Mouse (Mus musculus) spleen, embryonic (tissue): ENCODE measurements around the gene Gm45785.
"Not testable (repeated sequence)": the region's sequence is repeated elsewhere in the genome, so short reads cannot be mapped to it uniquely, and the experiment has no call there.

Experiments used
- CTCF ChIA-PET: fragments of 350-600 bp; sonication (Branson Sonifier 250); formaldehyde crosslinking; loops from one replicate; lab custom pipeline; 2022; lab: Charles Lee

The Gm45785 gene

DNA sequence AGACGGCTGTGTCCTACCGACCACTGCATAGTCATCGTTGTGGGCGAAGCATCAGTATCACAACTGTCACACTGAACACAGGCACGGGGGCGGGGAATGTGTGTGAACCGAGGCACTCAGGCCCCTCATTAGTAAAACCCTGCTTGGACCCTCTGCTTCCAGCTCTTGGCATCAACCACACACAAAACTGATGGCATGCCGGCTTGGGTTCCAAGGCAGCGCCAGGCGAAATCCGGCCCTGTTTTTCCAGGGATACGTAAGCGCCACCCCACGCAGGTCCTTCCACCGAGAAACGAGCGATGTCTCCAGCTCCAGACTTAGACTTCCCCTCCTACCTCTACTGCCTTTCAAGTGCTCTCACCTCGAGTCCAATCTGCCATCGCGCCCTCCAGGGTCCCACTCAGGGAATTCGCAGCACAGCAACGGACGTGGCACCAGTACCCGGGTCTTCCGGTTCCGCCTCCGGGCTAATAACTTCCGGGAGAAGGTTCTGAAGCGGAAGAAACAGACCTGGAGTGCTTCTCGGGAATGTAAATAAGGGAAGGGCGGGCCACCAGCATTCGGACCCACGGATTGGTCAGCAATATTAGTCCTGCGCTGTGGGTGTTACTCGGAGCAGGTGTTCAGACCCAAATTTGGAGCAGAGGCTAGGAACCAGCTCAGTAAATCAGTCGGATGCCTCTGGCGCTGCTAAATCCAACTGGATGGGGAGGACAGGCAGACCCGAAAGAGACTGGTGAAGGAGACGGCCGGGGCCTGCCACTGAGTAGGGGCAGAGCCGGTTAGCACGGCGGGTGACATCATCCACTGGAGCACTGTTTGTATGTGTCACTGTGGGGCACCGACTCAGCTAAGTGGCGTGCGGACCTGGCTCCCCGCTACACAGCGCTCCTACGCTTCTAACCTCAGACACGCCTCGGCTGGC, at the start of gene Gm45785:
TSS of gene Gm45785 (minus strand) at position 472 of the 925 bp plus-strand sequence.
- CTCF ChIA-PET, result no interaction called here

- CTCF ChIA-PET, result interaction anchor here (0.7 to 0.9 kb wide), 2 partner anchors 10 to 60 kb away, joined by 4 to 5 read pairs; partner anchors contain the start of gene Scgb1c1
Measured at GRCm38 (mm10) chr7:140905642-140906081, 49.5 kb upstream of the Gm45785 start.

DNA sequence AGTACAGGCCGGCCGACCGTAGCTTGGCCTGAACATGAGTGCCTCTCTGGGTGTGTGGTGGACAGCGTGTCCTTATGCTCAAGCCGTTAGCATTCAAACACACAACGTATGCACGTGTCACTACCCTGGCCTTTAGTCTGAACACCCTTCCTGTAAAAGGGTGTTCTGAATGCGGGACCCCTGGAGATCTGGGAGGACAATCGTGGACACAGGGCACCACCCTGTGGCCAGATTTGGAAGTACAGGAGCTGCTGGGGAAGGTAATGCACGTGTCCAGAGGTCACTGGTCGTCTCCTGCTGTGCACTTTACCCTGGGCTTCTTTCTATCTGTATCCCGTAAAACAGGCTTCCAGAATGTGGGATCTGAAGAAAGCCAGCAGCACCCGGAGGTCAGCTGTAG, 47.1 kb upstream of the Gm45785 start:
- CTCF ChIA-PET, result interaction anchor here (0.8 to 2.0 kb wide), 5 partner anchors 56 to 149 kb away, joined by 3 to 8 read pairs (median 6); partner anchors contain the start of genes Odf3 and Scgb1c1

DNA sequence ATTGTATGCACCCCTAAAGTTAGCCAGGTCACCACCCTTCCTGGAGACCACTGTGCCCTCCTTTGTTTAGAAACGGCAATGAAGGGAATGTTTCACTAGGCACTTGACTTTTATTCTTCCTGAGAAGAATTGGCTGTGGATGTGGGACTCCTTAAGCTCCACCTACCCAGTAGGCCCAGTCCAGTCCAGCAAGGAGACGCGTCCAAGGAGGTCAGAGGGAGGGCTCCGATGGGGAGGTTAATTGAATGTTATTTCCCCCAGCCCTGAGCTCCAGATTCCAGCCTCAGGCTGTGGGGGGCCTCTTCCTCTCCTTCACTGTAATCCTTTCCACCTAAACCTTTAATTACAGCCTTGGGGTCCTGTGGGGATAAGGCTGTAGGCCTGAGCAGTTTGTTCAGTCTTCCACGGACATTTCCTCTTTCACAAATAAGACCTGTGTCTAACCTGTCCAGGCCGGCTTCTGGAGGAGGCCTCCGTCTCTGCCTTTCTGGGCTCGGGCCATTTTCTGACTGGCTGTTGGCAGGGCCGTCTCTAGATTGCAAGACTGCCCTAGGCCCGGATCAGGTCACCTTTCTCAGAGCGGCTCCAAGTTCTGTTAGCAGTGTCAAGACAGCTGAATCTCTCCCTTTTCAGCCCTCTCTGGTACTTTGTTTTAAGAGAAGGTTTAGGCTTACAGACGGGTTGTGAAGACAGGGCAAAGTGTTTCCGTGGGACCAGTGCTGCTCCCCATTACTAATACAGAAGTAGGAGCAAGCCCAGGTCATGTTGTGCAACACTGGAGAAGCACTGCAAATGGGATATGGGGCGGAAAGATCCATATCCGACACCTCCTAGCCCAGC, 46.1 kb upstream of the Gm45785 start:
- CTCF ChIA-PET, result interaction anchor here (1.7 to 2.0 kb wide), 3 partner anchors 55 to 145 kb away, joined by 6 to 8 read pairs (median 7); partner anchors contain the start of genes Odf3 and Scgb1c1

- CTCF ChIA-PET, result no interaction called here
Measured at GRCm38 (mm10) chr7:140900220-140900619, 44.1 kb upstream of the Gm45785 start, which contains the start of gene Cox8b. Cox8b (minus strand) TSS chr7:140900446.

DNA sequence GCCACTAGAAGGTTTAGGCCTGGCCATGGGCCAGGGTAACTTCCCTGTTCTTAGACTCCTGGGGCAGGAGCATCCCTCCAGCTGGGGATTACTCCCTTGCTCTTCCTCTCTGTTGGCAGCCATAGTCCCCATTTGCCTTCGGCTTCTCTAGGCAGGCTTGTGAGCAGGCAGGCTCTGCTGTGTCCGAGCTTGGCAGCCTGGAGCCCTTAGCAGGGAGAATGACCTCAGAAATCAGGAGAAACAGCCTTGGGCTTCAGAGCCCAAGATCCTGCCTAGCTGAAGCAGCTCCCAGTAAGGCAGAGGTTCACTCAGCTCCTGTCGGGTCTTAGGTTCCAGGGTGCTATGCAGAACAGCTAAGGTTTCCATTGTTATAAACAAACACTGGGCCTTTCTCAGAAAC, 43.0 kb upstream of the Gm45785 start:
- CTCF ChIA-PET, result interaction anchor here (0.6 kb wide), 1 partner anchor 160 kb away, joined by 15 read pairs; no protein-coding TSS in a partner anchor

DNA sequence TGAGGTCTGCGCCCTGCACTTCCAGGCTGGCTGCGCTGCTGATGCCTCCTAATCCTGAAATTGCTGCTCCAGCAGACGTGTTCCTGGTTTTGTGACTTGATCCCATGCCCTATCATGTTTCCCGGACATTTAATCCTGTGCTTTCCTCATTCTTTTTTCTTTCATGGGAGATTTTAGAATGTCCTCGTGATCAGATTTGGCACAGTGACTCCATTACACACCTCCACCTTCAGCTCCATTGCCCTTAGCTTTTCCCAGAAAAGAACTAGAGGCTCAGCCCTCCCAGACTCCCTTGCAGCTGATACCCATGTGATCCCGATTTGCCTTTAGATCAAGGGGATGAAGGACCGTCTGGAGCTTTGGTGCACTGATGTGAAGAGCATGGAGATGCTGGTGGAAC, 41.7 kb upstream of the Gm45785 start:
- CTCF ChIA-PET, result no interaction called here

- CTCF ChIA-PET, result no interaction called here
Measured at GRCm38 (mm10) chr7:140894611-140895010, 38.5 kb upstream of the Gm45785 start.

GRCm38 (mm10) chr7:140894031-140894430, 37.9 kb upstream of the Gm45785 start:
- CTCF ChIA-PET, result no interaction called here

DNA sequence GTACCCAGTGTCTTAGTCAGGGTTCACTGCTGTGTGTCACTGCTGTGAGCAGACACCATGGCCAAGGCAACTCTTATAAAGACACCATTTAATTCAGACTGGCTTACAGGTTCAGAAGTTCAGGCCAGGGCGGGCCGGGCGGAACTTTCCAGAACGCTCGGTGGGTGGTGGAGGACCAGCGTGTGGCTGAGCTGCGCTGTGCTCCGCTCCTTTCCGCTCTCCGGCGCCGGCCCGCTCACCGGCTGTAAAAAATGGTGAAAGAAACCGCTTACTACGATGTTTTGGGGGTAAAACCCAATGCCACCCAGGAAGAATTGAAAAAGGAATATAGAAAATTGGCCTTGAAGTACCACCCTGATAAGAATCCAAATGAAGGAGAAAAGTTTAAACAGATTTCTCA, 34.5 kb upstream of the Gm45785 start:
- CTCF ChIA-PET, result not testable (repeated sequence)

GRCm38 (mm10) chr7:140882469-140882803, 26.3 kb upstream of the Gm45785 start:
- CTCF ChIA-PET, result no interaction called here

DNA sequence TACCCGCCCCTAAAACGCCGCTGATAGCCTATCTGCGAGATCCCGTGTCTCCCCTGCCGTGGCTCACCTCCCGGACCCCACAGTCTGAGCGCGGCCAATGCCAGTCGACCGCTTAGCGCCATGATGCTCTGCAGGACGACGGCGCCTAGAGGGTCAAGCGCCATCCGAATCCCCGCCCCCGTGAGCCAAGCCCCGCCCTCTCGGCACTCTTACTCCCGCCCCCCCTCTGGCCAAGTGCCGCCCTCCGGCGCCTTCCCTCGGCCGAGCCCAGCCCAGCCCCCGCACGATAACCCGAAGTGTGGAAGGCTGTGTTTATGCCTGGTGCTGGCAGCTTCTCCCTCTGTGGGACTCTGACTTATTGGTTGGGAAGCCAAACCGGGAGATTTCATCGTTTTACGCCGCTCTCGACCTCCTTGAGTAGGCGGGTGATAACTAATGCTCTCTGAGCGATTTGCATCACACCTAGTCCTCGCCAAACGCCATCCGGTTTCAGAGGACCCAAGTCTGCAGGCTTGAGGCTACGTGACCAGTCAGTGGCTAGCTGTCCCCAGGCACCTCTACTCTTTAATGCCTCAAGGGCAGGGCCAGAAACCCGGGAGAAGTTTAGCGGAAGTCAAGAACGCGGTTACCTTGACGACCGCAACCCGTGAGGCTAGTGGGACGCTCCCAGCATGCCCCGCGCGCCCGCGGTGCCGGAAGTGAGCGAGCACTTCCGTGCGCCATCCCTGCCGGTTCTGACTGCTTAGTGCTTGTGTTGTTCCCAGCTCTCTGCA, 25.8 kb upstream of the Gm45785 start, which contains the start of the genes Psmd13 and Sirt3:
TSS of gene Psmd13 (plus strand) at position 273 of the 773 bp plus-strand sequence.
TSS of gene Sirt3 (minus strand) at position 614 of the 773 bp plus-strand sequence.
- CTCF ChIA-PET, result no interaction called here

GRCm38 (mm10) chr7:140880865-140881515, 24.9 kb upstream of the Gm45785 start:
- CTCF ChIA-PET, result no interaction called here

- CTCF ChIA-PET, result no interaction called here
Measured at GRCm38 (mm10) chr7:140880419-140880818, 24.3 kb upstream of the Gm45785 start.

GRCm38 (mm10) chr7:140879355-140879754, 23.2 kb upstream of the Gm45785 start:
- CTCF ChIA-PET, result no interaction called here

DNA sequence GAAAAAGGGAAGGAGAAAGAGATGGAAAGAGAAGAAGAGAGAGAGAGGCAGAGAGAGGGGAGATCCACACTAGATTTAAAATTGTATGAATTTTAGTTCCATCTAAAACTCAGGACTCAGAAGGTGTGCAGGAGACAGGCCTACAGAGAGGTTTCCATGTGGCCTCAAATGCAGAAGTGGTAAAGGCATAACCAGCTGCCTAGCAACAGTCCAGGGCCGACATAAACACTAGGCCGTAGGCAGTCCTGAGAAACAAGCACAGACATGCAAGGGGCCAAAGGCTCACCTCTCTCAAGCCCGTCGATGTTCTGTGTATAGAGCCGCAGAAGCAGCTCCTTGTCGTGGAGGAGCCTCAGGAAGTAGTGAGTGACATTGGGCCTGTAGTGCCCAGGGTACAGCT, 21.2 kb upstream of the Gm45785 start:
- CTCF ChIA-PET, result no interaction called here

DNA sequence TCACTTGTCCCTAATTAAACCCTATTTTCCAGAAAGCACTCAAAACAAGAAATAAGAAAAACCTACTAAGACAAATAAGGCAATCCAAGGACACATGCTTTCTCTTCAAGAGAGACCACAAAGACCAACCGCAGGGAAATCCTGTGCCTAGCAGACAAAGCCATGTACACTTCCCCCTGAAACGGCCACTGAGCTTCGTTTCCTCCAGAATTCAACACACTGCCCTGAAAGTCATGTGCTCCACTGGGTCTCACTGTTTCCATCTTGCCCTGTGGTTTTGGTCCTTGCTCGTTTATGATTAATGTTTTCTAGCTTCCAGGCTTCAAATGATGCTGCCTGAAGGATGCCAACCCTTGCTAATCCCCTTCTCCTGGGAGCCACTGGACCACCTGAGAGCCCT, 18.1 kb upstream of the Gm45785 start:
- CTCF ChIA-PET, result no interaction called here

- CTCF ChIA-PET, result no interaction called here
Measured at GRCm38 (mm10) chr7:140864761-140865160, 8.6 kb upstream of the Gm45785 start.

DNA sequence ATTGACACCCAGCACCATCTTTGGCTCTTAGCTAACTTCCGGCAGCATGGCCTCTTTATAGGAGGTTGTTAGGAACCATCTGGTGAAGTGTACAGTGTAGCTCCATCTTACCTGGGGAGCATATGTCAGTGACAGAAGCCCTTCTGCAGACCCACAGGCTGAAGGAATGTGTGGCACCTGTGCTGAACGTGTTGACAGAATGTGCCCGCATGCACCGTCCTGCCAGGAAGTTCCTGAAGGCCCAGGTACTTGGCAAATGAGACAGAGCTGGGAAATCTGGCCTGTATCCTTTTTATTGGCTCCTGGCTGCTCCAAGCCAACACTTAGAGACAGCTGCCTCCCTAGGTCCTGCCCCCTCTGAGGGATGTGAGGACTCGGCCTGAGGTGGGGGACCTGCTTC, 4.6 kb upstream of the Gm45785 start:
- CTCF ChIA-PET, result no interaction called here

DNA sequence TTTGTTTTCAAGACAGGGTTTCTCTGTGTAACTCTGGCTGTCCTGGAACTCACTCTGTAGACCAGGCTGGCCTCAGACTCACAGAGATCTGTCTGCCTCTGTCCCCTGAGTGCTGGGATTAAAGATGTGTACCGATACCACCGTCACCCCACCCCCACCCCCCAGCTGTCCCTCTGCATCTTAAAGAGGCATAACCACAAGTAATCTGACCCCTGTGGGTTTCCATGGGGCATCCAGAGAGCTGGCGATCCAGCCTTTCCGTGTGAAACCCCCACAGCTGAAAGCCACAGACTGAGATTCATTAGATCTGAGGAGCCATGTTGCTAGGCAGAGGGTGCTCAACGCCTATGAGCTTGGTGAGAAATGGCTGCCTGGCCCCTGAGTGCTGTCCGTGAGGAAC, 3.9 kb upstream of the Gm45785 start:
- CTCF ChIA-PET, result no interaction called here
